In the genomic region with DNA sequence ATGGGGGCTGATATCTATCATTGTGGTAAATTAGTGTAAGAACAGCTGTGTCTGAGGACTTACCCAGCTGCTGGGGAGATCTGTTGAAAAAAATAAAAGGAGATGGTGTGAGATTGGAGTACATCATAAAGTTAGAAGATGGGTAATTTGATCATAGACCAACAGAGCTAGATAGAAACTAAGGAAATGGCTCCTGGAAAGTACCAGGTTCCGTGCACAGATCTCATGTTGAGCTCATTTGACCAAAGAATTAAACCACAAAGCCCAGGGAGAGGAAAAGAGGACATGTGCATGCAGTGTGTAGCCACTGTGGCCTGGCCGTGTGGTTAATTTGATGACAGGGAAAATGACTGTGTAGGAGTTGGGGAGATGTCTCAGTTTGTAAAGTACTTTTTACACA, we compare ENCODE assay signal across 25 mouse cellular contexts.
DNase-seq lines count a peak whose midpoint lies in the region; ATAC-seq and TF ChIP-seq lines count a peak whose summit lies in the region.
"Had no signal": no experiment of that assay in that cellular context is flagged by ENCODE, and none has a peak within 500 bp of the region (broad histone marks: within the 10 kb centered on the region; RNA-seq: fewer than 3 reads in every experiment).

No protein-coding gene starts in this region.

- H3K79me2 ChIP-seq in myocyte (ENCODE audit: control insufficient read depth, insufficient read depth) = no peaks in the 10 kb centered on the region

- H3K4me2 ChIP-seq in myocyte (ENCODE audit: low read depth) = no peak overlapping the region
- H3K4me2 ChIP-seq: liver, embryonic 15.5 days; lung, embryonic 14.5 days; midbrain, embryonic 13.5 days had no signal

- DNase-seq in heart, adult 11 months = peak; percentile 21
- DNase-seq in heart, adult 8-10 months (ENCODE audit: low spot score) = no peak
- DNase-seq in kidney, postnatal 4 days = no peak
- no peak for DNase-seq in cerebellum, adult 11-12 months
- DNase-seq in adrenal gland, postnatal 14 days = no peak
- DNase-seq in urinary bladder, postnatal 25 days (ENCODE audit: low spot score) = no peak
- DNase-seq: adrenal gland, postnatal 10 days; cerebellum, adult 11 months; cerebellum, adult 9-11 months; gastrocnemius, adult 2 months; gastrocnemius, postnatal 36 days; heart, postnatal 14 days; kidney, postnatal 14 days; lung, embryonic 14.5 days; lung, postnatal 36 days; right cerebral cortex, adult 18-20 months; right cerebral cortex, postnatal 4 days had no signal

- TF ChIP-seq POLR2A in myocyte (IDR thresholded peaks at IDR 0.05; ENCODE audit: insufficient read length, low read depth) = no peak

- H3ac ChIP-seq in myocyte (ENCODE audit: control insufficient read depth, insufficient read length) = no peak overlapping the region

- no peak overlapping the region for H3K4me3 ChIP-seq in myocyte
- H3K4me3 ChIP-seq: erythroblast, embryonic 14.5 days; gastrocnemius, adult 2 months; liver, embryonic 15.5 days; midbrain, embryonic 13.5 days had no signal

- peaks cover 28% of the 10 kb centered on the region for H3K27me3 ChIP-seq in myocyte (ENCODE audit: control insufficient read depth, insufficient read depth, insufficient read length)
- H3K27me3 ChIP-seq: liver, embryonic 15.5 days; midbrain, embryonic 13.5 days had no signal

- ATAC-seq in hematopoietic stem cell, adult 5-6 weeks (replicated peaks in 1 of 2; ENCODE audit: insufficient read depth in 1 of 2, low FRiP score in 2 of 2, low TSS enrichment in 1 of 2, low read depth in 1 of 2, poor library complexity in 2 of 2, severe bottlenecking in 2 of 2) = peak; percentile 98 to 99
- ATAC-seq: forebrain, embryonic 16.5 days; hindbrain, postnatal 0 days; intestine, postnatal 0 days; midbrain, embryonic 13.5 days had no signal

- H3K36me3 ChIP-seq in myocyte (ENCODE audit: control insufficient read depth, insufficient read depth) = no peaks in the 10 kb centered on the region
- H3K36me3 ChIP-seq: liver, embryonic 15.5 days; midbrain, embryonic 13.5 days had no signal

TF ChIP-seq in myocyte, 11 proteins besides CTCF, POLR2A, EP300 and RAD21:
- TF ChIP-seq MYOD1 (IDR thresholded peaks at IDR 0.05; ENCODE audit: control insufficient read depth in 1 of 3, insufficient read length in 2 of 3, low read depth in 2 of 3) (peak in 2 of 3 experiments; percentile 22 to 48), TCF12 (IDR thresholded peaks at IDR 0.05; ENCODE audit: insufficient read depth, poor library complexity, severe bottlenecking) (peak; percentile 21), CEBPB (IDR thresholded peaks at IDR 0.05; ENCODE audit: insufficient read depth, poor library complexity, severe bottlenecking) (no peak), TCF3 (IDR thresholded peaks at IDR 0.05; ENCODE audit: insufficient read length, low read depth) (peak; percentile 41)
